Mouse (Mus musculus): ENCODE data around the gene Thbs1. TPM values are rescaled to one million over a fixed set of nuclear protein-coding genes. Genes with fewer than 3 reads are reported as not detected.

The Thbs1 gene
- 57.5 TPM for polyA plus RNA-seq (2012; fragmentation: generic; extraction: Trizol)

DNA sequence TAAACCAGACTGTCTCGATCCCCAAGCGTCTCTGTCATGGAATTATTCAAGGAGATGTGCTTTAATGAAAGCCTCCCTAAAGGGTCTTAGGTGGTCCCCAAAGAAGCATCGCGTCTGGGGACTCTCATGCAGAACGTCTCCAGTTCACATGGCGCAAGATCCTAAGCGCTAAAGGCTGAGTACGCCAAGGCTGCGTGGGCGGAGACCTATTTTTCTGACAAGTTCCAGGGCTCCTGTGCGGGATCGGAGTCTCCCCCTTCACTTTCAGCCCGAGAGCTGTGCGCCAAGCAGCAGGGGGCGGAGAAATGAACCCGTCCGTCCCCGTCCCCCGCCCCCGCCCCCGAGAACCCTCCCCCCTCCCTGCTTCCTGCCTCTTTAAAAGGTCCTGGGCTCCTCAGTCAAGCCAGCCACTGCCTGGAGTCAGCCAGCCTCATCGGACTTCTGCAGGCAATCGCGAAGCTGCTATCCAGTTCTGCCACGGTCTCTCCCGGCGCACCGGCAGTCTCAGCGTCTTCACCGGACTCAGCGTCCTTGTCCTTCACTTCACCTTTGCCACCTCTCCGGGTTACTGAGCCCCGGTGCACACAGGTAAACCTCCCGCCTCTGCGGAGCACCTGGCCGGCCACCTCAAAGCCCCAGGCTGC is at the start of gene Thbs1:
Gene Thbs1 (plus strand): TSS at position 389 of the 644 bp plus-strand sequence.
- peaks cover 39% of the 10 kb centered on the region for H3K79me2 ChIP-seq (ENCODE audit: control insufficient read depth, insufficient read depth)
- H3K27me3 ChIP-seq (ENCODE audit: control insufficient read depth, insufficient read depth, insufficient read length): no peaks in the 10 kb centered on the region
- peak within 1 kb of the TSS; percentile 5 for H3ac ChIP-seq (ENCODE audit: control insufficient read depth, insufficient read length)
- H3K4me2 ChIP-seq (ENCODE audit: low read depth): peak within 1 kb of the TSS; percentile 98
- TF ChIP-seq REST (IDR thresholded peaks at IDR 0.05; ENCODE audit: insufficient read depth, insufficient read length) (peak; percentile 34), MYOD1 (IDR thresholded peaks at IDR 0.05; ENCODE audit: control insufficient read depth in 1 of 3, insufficient read length in 2 of 3, low read depth in 2 of 3) (peak in 1 of 3 experiments; percentile 5), E2F4 (IDR thresholded peaks at IDR 0.05; ENCODE audit: insufficient read depth) (no peak), POLR2A (IDR thresholded peaks at IDR 0.05; ENCODE audit: insufficient read length, low read depth) (peak; percentile 98), TCF12 (IDR thresholded peaks at IDR 0.05; ENCODE audit: insufficient read depth, poor library complexity, severe bottlenecking) (no peak), TCF3 (IDR thresholded peaks at IDR 0.05; ENCODE audit: insufficient read length, low read depth) (no peak), CEBPB (IDR thresholded peaks at IDR 0.05; ENCODE audit: insufficient read depth, poor library complexity, severe bottlenecking) (0 out of 2 replicates have a peak, but pooled peaks have one; percentile 9), MYOG (IDR thresholded peaks at IDR 0.05; ENCODE audit: control insufficient read depth in 1 of 3, insufficient read depth in 1 of 3, insufficient read length in 2 of 3, low read depth in 2 of 3) (no peak), POLR2AphosphoS2 (IDR thresholded peaks at IDR 0.05; ENCODE audit: insufficient read length, low read depth) (peak; percentile 100), MAX (IDR thresholded peaks at IDR 0.05; ENCODE audit: low read depth) (no peak), SRF (IDR thresholded peaks at IDR 0.05; ENCODE audit: control insufficient read depth, insufficient read length, low read depth) (no peak), USF1 (IDR thresholded peaks at IDR 0.05; ENCODE audit: low read depth) (no peak)
- peak within 1 kb of the TSS; percentile 66 for H3K4me3 ChIP-seq
- H3K36me3 ChIP-seq (ENCODE audit: control insufficient read depth, insufficient read depth): peaks cover 18% of the 10 kb centered on the region

DNA sequence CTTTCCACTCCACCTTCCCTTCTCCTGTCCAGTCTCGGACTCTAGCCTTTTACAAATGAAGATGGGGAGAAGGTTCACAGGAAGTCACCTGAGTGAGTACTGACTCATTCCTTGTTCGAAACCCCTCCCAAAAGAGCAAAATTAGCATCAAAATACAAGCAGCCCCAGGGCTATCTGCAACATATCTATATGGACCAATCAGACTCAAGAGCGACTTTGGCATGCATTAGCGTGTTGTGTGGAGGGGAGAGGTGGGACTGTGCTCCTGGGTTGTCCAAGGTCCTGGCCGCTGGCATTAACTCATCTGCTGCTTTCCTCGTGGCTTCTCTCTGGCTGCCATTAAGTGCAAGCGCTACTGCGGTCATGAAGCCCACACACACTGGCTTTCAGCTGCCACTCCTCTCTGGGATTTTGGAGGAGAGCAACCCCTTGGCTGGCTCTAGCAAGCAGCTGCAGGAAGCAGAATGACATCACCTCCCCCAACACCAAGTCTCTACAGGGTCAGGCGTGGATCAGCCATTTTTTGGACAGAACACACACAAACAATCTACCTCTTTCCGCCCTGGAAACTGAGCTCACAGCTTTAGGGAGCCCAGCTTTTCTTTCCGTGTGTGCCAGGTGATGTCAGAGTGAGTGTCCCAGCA is 47.4 kb upstream of the Thbs1 start:
- no peaks in the 10 kb centered on the region for H3K79me2 ChIP-seq (ENCODE audit: control insufficient read depth, insufficient read depth)
- no peak overlapping the region for H3K4me3 ChIP-seq
- no peaks in the 10 kb centered on the region for H3K27me3 ChIP-seq (ENCODE audit: control insufficient read depth, insufficient read depth, insufficient read length)
- no peak overlapping the region for H3K4me2 ChIP-seq (ENCODE audit: low read depth)
- H3ac ChIP-seq (ENCODE audit: control insufficient read depth, insufficient read length): no peak overlapping the region
- TF ChIP-seq TCF12 (IDR thresholded peaks at IDR 0.05; ENCODE audit: insufficient read depth, poor library complexity, severe bottlenecking) (no peak), POLR2AphosphoS2 (IDR thresholded peaks at IDR 0.05; ENCODE audit: insufficient read length, low read depth) (no peak), SRF (IDR thresholded peaks at IDR 0.05; ENCODE audit: control insufficient read depth, insufficient read length, low read depth) (no peak), REST (IDR thresholded peaks at IDR 0.05; ENCODE audit: insufficient read depth, insufficient read length) (no peak), MYOG (IDR thresholded peaks at IDR 0.05; ENCODE audit: control insufficient read depth in 1 of 3, insufficient read depth in 1 of 3, insufficient read length in 2 of 3, low read depth in 2 of 3) (peak in 1 of 3 experiments; percentile 42), MYOD1 (IDR thresholded peaks at IDR 0.05; ENCODE audit: control insufficient read depth in 1 of 3, insufficient read length in 2 of 3, low read depth in 2 of 3) (peak in 2 of 3 experiments; percentile 31 to 44)
- H3K36me3 ChIP-seq (ENCODE audit: control insufficient read depth, insufficient read depth): no peaks in the 10 kb centered on the region

DNA sequence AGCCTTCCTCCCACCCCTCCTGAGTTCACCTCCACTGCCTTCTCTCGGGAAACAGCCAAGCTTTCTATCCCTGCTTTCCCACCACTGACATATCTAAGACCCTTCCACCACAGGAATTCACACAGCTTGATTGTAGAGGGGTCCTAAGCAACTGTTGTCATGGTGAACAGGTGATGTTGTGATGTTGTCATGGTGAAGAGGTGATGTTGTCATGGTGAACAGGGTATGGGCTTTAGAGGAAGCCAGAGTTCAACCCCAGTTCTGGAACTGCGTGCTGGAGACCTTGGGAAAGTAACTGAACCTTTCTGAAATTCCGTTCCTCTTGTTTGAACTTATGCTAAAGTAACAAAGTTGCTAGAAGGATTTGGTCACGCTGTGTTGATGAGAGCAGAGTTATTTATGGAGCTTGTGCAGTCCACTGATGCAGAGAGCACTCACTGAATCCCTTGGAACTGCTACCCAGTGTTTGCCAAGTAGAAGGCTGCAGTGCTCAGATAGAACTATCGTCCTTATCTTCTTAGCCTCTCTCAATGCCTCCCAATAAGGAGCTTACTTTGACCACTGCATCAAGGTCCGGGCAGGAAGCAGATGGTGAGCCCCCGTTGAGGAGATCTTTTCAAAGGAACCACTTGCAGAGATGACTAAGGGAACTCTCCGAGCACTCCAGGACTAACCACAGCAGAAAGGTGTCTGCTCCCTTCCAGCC is 45.5 kb upstream of the Thbs1 start:
- Histone ChIP-seq H3K36me3 (ENCODE audit: control insufficient read depth, insufficient read depth) (no peaks in the 10 kb centered on the region), H3K27me3 (ENCODE audit: control insufficient read depth, insufficient read depth, insufficient read length) (no peaks in the 10 kb centered on the region), H3ac (ENCODE audit: control insufficient read depth, insufficient read length) (no peak overlapping the region), H3K4me3 (no peak overlapping the region), H3K4me2 (ENCODE audit: low read depth) (no peak overlapping the region), H3K79me2 (ENCODE audit: control insufficient read depth, insufficient read depth) (no peaks in the 10 kb centered on the region)
- TF ChIP-seq POLR2AphosphoS2 (IDR thresholded peaks at IDR 0.05; ENCODE audit: insufficient read length, low read depth): no peak
- no peak for TF ChIP-seq MAX (IDR thresholded peaks at IDR 0.05; ENCODE audit: low read depth)
- no peak for TF ChIP-seq MYOG (IDR thresholded peaks at IDR 0.05; ENCODE audit: control insufficient read depth in 1 of 3, insufficient read depth in 1 of 3, insufficient read length in 2 of 3, low read depth in 2 of 3)
- TF ChIP-seq USF1 (IDR thresholded peaks at IDR 0.05; ENCODE audit: low read depth): no peak
- TF ChIP-seq TCF12 (IDR thresholded peaks at IDR 0.05; ENCODE audit: insufficient read depth, poor library complexity, severe bottlenecking): no peak
- TF ChIP-seq REST (IDR thresholded peaks at IDR 0.05; ENCODE audit: insufficient read depth, insufficient read length): no peak
- no peak for TF ChIP-seq CEBPB (IDR thresholded peaks at IDR 0.05; ENCODE audit: insufficient read depth, poor library complexity, severe bottlenecking)
- no peak for TF ChIP-seq SRF (IDR thresholded peaks at IDR 0.05; ENCODE audit: control insufficient read depth, insufficient read length, low read depth)

DNA sequence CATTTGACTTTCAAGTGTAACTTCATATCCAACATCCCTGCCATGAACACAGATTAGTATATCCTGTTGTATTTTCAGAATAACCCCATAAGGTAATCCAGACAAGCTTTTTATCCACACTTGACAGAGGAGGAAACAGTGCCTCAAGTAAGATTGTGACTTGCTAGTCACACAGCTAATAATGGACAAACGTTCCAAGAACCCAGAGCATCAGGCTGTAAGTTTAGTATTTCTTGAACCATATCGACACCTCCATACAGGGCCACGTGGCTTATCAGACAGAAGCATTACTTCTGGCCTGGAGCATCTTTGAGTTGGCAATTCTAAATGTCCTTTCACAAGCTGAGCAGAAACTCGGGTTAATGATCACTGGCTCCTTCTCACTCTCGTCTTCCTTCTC is 41.7 kb upstream of the Thbs1 start:
- Histone ChIP-seq H3K4me2 (ENCODE audit: low read depth) (no peak overlapping the region), H3ac (ENCODE audit: control insufficient read depth, insufficient read length) (no peak overlapping the region), H3K79me2 (ENCODE audit: control insufficient read depth, insufficient read depth) (no peaks in the 10 kb centered on the region), H3K4me3 (no peak overlapping the region), H3K27me3 (ENCODE audit: control insufficient read depth, insufficient read depth, insufficient read length) (no peaks in the 10 kb centered on the region), H3K36me3 (ENCODE audit: control insufficient read depth, insufficient read depth) (no peaks in the 10 kb centered on the region)
- TF ChIP-seq CEBPB (IDR thresholded peaks at IDR 0.05; ENCODE audit: insufficient read depth, poor library complexity, severe bottlenecking) (no peak), MYOG (IDR thresholded peaks at IDR 0.05; ENCODE audit: control insufficient read depth in 1 of 3, insufficient read depth in 1 of 3, insufficient read length in 2 of 3, low read depth in 2 of 3) (no peak), REST (IDR thresholded peaks at IDR 0.05; ENCODE audit: insufficient read depth, insufficient read length) (no peak), POLR2A (IDR thresholded peaks at IDR 0.05; ENCODE audit: insufficient read length, low read depth) (no peak), SRF (IDR thresholded peaks at IDR 0.05; ENCODE audit: control insufficient read depth, insufficient read length, low read depth) (no peak), POLR2AphosphoS2 (IDR thresholded peaks at IDR 0.05; ENCODE audit: insufficient read length, low read depth) (no peak), USF1 (IDR thresholded peaks at IDR 0.05; ENCODE audit: low read depth) (no peak), MYOD1 (IDR thresholded peaks at IDR 0.05; ENCODE audit: control insufficient read depth in 1 of 3, insufficient read length in 2 of 3, low read depth in 2 of 3) (no peak)

Measured in myocyte (in vitro differentiated cells).